9 mouse cellular contexts compared by ENCODE assay signal in the genomic region with DNA sequence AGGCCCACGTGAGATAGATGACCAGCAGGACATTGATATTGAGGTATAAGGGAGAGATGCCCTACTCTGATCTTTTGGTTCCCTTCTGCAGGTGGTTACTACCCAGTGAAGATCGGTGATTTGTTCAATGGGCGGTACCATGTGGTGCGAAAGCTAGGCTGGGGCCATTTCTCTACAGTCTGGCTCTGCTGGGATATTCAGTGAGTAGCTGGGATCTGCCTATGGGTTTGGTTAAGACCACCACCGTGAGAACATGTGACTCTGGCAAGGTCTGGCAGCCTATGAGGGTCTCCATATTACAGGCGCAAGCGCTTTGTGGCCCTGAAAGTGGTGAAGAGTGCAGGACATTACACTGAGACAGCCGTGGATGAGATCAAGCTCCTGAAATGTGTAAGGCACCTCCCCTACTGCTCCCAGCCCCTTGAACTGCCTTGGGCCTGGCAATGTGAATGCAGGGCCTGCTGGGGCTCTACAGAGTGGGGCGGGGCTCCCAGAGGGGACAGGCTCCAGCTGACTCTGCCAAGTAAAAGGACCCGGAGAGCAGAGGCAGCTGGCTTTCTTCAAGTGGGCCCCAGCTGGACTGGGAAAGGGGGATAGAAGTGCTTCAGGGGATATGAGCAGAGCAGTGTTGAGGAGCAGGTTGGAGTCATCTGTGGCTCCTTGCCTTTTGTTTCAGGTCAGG. TPM values are rescaled to one million over a fixed set of nuclear protein-coding genes. Genes with fewer than 3 reads are reported as not detected.
DNase-seq lines count a peak whose midpoint lies in the region; ATAC-seq and TF ChIP-seq lines count a peak whose summit lies in the region.
"Had no signal": no experiment of that assay in that cellular context is flagged by ENCODE, and none has a peak within 500 bp of the region (broad histone marks: within the 10 kb centered on the region; RNA-seq: fewer than 3 reads in every experiment).

No protein-coding gene starts in this region.

- DNase-seq in kidney, adult 18-20 months, result no peak
- peak; percentile 42 to 49 for DNase-seq in heart, adult 2 months
- DNase-seq in intestine, embryonic 14.5 days (ENCODE audit: low spot score), result peak; percentile 54
- DNase-seq in midbrain, embryonic 14.5 days, result no peak
- no peak for DNase-seq in cerebellum, adult 11 months
- no peak for DNase-seq in urinary bladder, adult 18-20 months (ENCODE audit: low spot score in 2 of 2)

- H3K4me2 ChIP-seq in kidney, embryonic 15.5 days, result no peak overlapping the region
- no peak overlapping the region for H3K4me2 ChIP-seq in intestine, embryonic 14.5 days (ENCODE audit: low read length)
- H3K4me2 ChIP-seq in midbrain, embryonic 14.5 days (ENCODE audit: low read length), result no peak overlapping the region

- ATAC-seq in kidney, embryonic 15.5 days (replicated peaks; ENCODE audit: low FRiP score), result peak; percentile 72
- ATAC-seq in intestine, embryonic 14.5 days (replicated peaks; ENCODE audit: low FRiP score, low TSS enrichment, low read depth), result peak; percentile 54
- 0 out of 2 replicates have a peak, but pooled peaks have one; percentile 34 for ATAC-seq in midbrain, embryonic 14.5 days (ENCODE audit: low FRiP score, low TSS enrichment)
- ATAC-seq in erythroid progenitor cell, adult 5-6 weeks (replicated peaks; ENCODE audit: low FRiP score, poor library complexity, severe bottlenecking), result no peak

- H3K36me3 ChIP-seq in kidney, embryonic 15.5 days, result peaks cover 26% of the 10 kb centered on the region
- H3K36me3 ChIP-seq in heart, adult 2 months (ENCODE audit: control insufficient read depth, insufficient read depth, low read length), result no peaks in the 10 kb centered on the region
- H3K36me3 ChIP-seq in intestine, embryonic 14.5 days (ENCODE audit: control insufficient read depth, insufficient read depth, low read length), result peaks cover 20% of the 10 kb centered on the region
- H3K36me3 ChIP-seq in midbrain, embryonic 14.5 days (ENCODE audit: control insufficient read depth, insufficient read depth, low read length), result peaks cover 21% of the 10 kb centered on the region

- TF ChIP-seq EP300 in heart, adult 2 months (IDR thresholded peaks at IDR 0.05; ENCODE audit: insufficient read depth, low read depth, low read length), result no peak

- no peaks in the 10 kb centered on the region for H3K9me3 ChIP-seq in kidney, embryonic 15.5 days (replicated peaks)
- H3K9me3 ChIP-seq in intestine, embryonic 14.5 days (ENCODE audit: control insufficient read depth, low read length), result no peaks in the 10 kb centered on the region
- no peaks in the 10 kb centered on the region for H3K9me3 ChIP-seq in midbrain, embryonic 14.5 days (ENCODE audit: control insufficient read depth, low read length)
- H3K9me3 ChIP-seq: G1E had no signal

- no peak overlapping the region for H3K9ac ChIP-seq in kidney, embryonic 15.5 days
- peak overlapping the region; percentile 67 for H3K9ac ChIP-seq in heart, adult 2 months (ENCODE audit: low read depth, low read length)
- H3K9ac ChIP-seq in intestine, embryonic 14.5 days (ENCODE audit: low read length), result no peak overlapping the region
- no peak overlapping the region for H3K9ac ChIP-seq in midbrain, embryonic 14.5 days (replicated peaks; ENCODE audit: low read length)

- no peak for TF ChIP-seq POLR2A in heart, adult 2 months (IDR thresholded peaks at IDR 0.05; ENCODE audit: insufficient read depth, low read depth, low read length)

- H3K79me2 ChIP-seq in heart, adult 2 months (replicated peaks; ENCODE audit: control insufficient read depth, insufficient read depth, low read length), result no peaks in the 10 kb centered on the region

- intact Hi-C loops in heart, adult 2 months (cut with DNase I), result no loop called here

- WGBS in kidney, embryonic 15.5 days, result 66% methylated on average over 10 of the region's 10 CpGs
- WGBS in heart, adult 2 months, result 61% methylated on average over 10 of the region's 10 CpGs
- WGBS in intestine, embryonic 14.5 days, result 64% methylated on average over 10 of the region's 10 CpGs
- 73% methylated on average over 10 of the region's 10 CpGs for WGBS in midbrain, embryonic 14.5 days

- H3K27me3 ChIP-seq in kidney, embryonic 15.5 days, result peaks cover 4% of the 10 kb centered on the region; the same call in 1 of the 2 replicates
- H3K27me3 ChIP-seq in heart, adult 2 months (ENCODE audit: control insufficient read depth, insufficient read depth, low read length), result no peaks in the 10 kb centered on the region
- H3K27me3 ChIP-seq in intestine, embryonic 14.5 days (replicated peaks; ENCODE audit: control insufficient read depth, insufficient read depth, low read length), result no peaks in the 10 kb centered on the region
- H3K27me3 ChIP-seq in midbrain, embryonic 14.5 days (ENCODE audit: control insufficient read depth, insufficient read depth, low read length), result no peaks in the 10 kb centered on the region

- H3K27ac ChIP-seq in kidney, embryonic 15.5 days, result peak overlapping the region; percentile 54
- peak overlapping the region; percentile 74 for H3K27ac ChIP-seq in heart, adult 2 months
- no peak overlapping the region for H3K27ac ChIP-seq in intestine, embryonic 14.5 days (ENCODE audit: low read depth)
- H3K27ac ChIP-seq in midbrain, embryonic 14.5 days (replicated peaks; ENCODE audit: low read depth, low read length), result no peak overlapping the region

- H3K4me3 ChIP-seq in kidney, embryonic 15.5 days (replicated peaks), result no peak overlapping the region
- peak overlapping the region; percentile 36 for H3K4me3 ChIP-seq in heart, adult 2 months
- no peak overlapping the region for H3K4me3 ChIP-seq in intestine, embryonic 14.5 days (ENCODE audit: low read depth, low read length)
- no peak overlapping the region for H3K4me3 ChIP-seq in midbrain, embryonic 14.5 days (replicated peaks; ENCODE audit: low read depth, low read length)

- H3K4me1 ChIP-seq in kidney, embryonic 15.5 days, result 0 out of 2 replicates have a peak, but pooled peaks cover 11% of the 10 kb centered on the region
- peaks cover 3% of the 10 kb centered on the region for H3K4me1 ChIP-seq in heart, adult 2 months (ENCODE audit: control insufficient read depth, insufficient read depth, low read length)
- H3K4me1 ChIP-seq in intestine, embryonic 14.5 days (replicated peaks; ENCODE audit: control insufficient read depth, insufficient read depth, low read length), result peaks cover 4% of the 10 kb centered on the region; the same call in 1 of the 2 replicates
- no peaks in the 10 kb centered on the region for H3K4me1 ChIP-seq in midbrain, embryonic 14.5 days (ENCODE audit: control insufficient read depth, insufficient read depth, low read length)

- no peak for TF ChIP-seq CTCF in heart, adult 2 months (IDR thresholded peaks at IDR 0.05)

RNA-seq across cellular contexts. Expression of a gene that starts 0.7 kb away (rescaled TPM):
- 5.2 and 8.1 TPM in 2 replicates for polyA plus RNA-seq in kidney, embryonic 15.5 days (2015; fragmentation: Nextera tagmentation; extraction: Ambion mirVana)
- total RNA-seq in heart, adult 2 months (2021), result 10 to 100 TPM; 26.1 to 29.9 TPM
- 64.2 and 76.7 TPM in 2 replicates for polyA plus RNA-seq in heart, adult 2 months (2012; rRNA removed)
- 1.7 and 1.8 TPM in 2 replicates for polyA plus RNA-seq in intestine, embryonic 14.5 days (2014; fragmentation: Nextera tagmentation; extraction: Ambion mirVana)
- polyA plus RNA-seq in midbrain, embryonic 14.5 days (2014; fragmentation: Nextera tagmentation; extraction: Ambion mirVana), result 1.5 and 2.5 TPM in 2 replicates
- total RNA-seq in erythroid progenitor cell, adult 5-6 weeks (2015; ENCODE audit: low replicate concordance), result 6.7 TPM in 1 of 2 replicates, not detected in the other
- total RNA-seq in erythroid progenitor cell, adult 5-6 weeks (2017; ENCODE audit: low replicate concordance), result 1.9 and 2.6 TPM in 2 replicates
- polyA plus RNA-seq: G1E had no signal

RNA-seq across cellular contexts. Expression of a gene that starts 11.8 kb away (rescaled TPM):
- 224 and 234 TPM in 2 replicates for polyA plus RNA-seq in kidney, embryonic 15.5 days (2015; fragmentation: Nextera tagmentation; extraction: Ambion mirVana)
- total RNA-seq in heart, adult 2 months (2021), result 100 to 1,000 TPM; 573 to 710 TPM
- polyA plus RNA-seq in heart, adult 2 months (2012; rRNA removed), result 1,208 and 1,962 TPM in 2 replicates
- 241 and 248 TPM in 2 replicates for polyA plus RNA-seq in intestine, embryonic 14.5 days (2014; fragmentation: Nextera tagmentation; extraction: Ambion mirVana)
- 248 and 252 TPM in 2 replicates for polyA plus RNA-seq in midbrain, embryonic 14.5 days (2014; fragmentation: Nextera tagmentation; extraction: Ambion mirVana)
- total RNA-seq in erythroid progenitor cell, adult 5-6 weeks (2015; ENCODE audit: low replicate concordance), result 135 and 141 TPM in 2 replicates
- 68.3 and 80.2 TPM in 2 replicates for total RNA-seq in erythroid progenitor cell, adult 5-6 weeks (2017; ENCODE audit: low replicate concordance)

RNA-seq across cellular contexts. Expression of a gene that starts 11.9 kb away (rescaled TPM):
- 176 and 184 TPM in 2 replicates for polyA plus RNA-seq in kidney, embryonic 15.5 days (2015; fragmentation: Nextera tagmentation; extraction: Ambion mirVana)
- 10 to 100 TPM; 78.1 to 81.8 TPM for total RNA-seq in heart, adult 2 months (2021)
- 116 and 124 TPM in 2 replicates for polyA plus RNA-seq in heart, adult 2 months (2012; rRNA removed)
- 229 and 263 TPM in 2 replicates for polyA plus RNA-seq in intestine, embryonic 14.5 days (2014; fragmentation: Nextera tagmentation; extraction: Ambion mirVana)
- polyA plus RNA-seq in midbrain, embryonic 14.5 days (2014; fragmentation: Nextera tagmentation; extraction: Ambion mirVana), result 152 and 162 TPM in 2 replicates
- total RNA-seq in erythroid progenitor cell, adult 5-6 weeks (2015; ENCODE audit: low replicate concordance), result 115 and 124 TPM in 2 replicates
- 47.6 and 75.7 TPM in 2 replicates for total RNA-seq in erythroid progenitor cell, adult 5-6 weeks (2017; ENCODE audit: low replicate concordance)

RNA-seq across cellular contexts. Expression of a gene that starts 18.1 kb away (rescaled TPM):
- polyA plus RNA-seq in kidney, embryonic 15.5 days (2015; fragmentation: Nextera tagmentation; extraction: Ambion mirVana), result 0.14 and 0.44 TPM in 2 replicates
- 1 to 10 TPM; 1.0 to 2.0 TPM for total RNA-seq in heart, adult 2 months (2021)
- 4.5 and 4.7 TPM in 2 replicates for polyA plus RNA-seq in heart, adult 2 months (2012; rRNA removed)
- 0.23 and 0.27 TPM in 2 replicates for polyA plus RNA-seq in intestine, embryonic 14.5 days (2014; fragmentation: Nextera tagmentation; extraction: Ambion mirVana)
- 0.12 and 0.19 TPM in 2 replicates for polyA plus RNA-seq in midbrain, embryonic 14.5 days (2014; fragmentation: Nextera tagmentation; extraction: Ambion mirVana)
- total RNA-seq in erythroid progenitor cell, adult 5-6 weeks (2015; ENCODE audit: low replicate concordance), result not detected in 2 replicates
- not detected in 2 replicates for total RNA-seq in erythroid progenitor cell, adult 5-6 weeks (2017; ENCODE audit: low replicate concordance)

RNA-seq across cellular contexts. Expression of a gene that starts 49.8 kb away (rescaled TPM):
- 0.80 and 0.92 TPM in 2 replicates for polyA plus RNA-seq in kidney, embryonic 15.5 days (2015; fragmentation: Nextera tagmentation; extraction: Ambion mirVana)
- 1 to 10 TPM; 1.5 to 1.7 TPM for total RNA-seq in heart, adult 2 months (2021)
- polyA plus RNA-seq in heart, adult 2 months (2012; rRNA removed), result 0.91 and 1.1 TPM in 2 replicates
- 1.1 and 1.2 TPM in 2 replicates for polyA plus RNA-seq in intestine, embryonic 14.5 days (2014; fragmentation: Nextera tagmentation; extraction: Ambion mirVana)
- polyA plus RNA-seq in midbrain, embryonic 14.5 days (2014; fragmentation: Nextera tagmentation; extraction: Ambion mirVana), result 5.9 and 20.8 TPM in 2 replicates
- total RNA-seq in erythroid progenitor cell, adult 5-6 weeks (2015; ENCODE audit: low replicate concordance), result not detected in 2 replicates
- total RNA-seq in erythroid progenitor cell, adult 5-6 weeks (2017; ENCODE audit: low replicate concordance), result not detected in 2 replicates

Comparison
In these comparisons a context has a peak if more than half of its experiments do, and no peak if none do; other contexts are left out.
1. H3K27ac ChIP-seq: peak in kidney, embryonic 15.5 days (single experiment) and heart, adult 2 months (single experiment); none in intestine, embryonic 14.5 days (single experiment) and midbrain, embryonic 14.5 days (single experiment).
2. DNase-seq: peak in heart, adult 2 months (2 of 2) and intestine, embryonic 14.5 days (single experiment); none in kidney, adult 18-20 months (single experiment), midbrain, embryonic 14.5 days (single experiment), cerebellum, adult 11 months (single experiment) and urinary bladder, adult 18-20 months (0 of 2).